Mouse (Mus musculus): ENCODE data around the gene Kcnmb4. TPM values are rescaled to one million over a fixed set of nuclear protein-coding genes. Genes with fewer than 3 reads are reported as not detected.

Gene Kcnmb4
- total RNA-seq (2012; rRNA removed): 1.8 and 2.4 TPM in 2 replicates

DNA sequence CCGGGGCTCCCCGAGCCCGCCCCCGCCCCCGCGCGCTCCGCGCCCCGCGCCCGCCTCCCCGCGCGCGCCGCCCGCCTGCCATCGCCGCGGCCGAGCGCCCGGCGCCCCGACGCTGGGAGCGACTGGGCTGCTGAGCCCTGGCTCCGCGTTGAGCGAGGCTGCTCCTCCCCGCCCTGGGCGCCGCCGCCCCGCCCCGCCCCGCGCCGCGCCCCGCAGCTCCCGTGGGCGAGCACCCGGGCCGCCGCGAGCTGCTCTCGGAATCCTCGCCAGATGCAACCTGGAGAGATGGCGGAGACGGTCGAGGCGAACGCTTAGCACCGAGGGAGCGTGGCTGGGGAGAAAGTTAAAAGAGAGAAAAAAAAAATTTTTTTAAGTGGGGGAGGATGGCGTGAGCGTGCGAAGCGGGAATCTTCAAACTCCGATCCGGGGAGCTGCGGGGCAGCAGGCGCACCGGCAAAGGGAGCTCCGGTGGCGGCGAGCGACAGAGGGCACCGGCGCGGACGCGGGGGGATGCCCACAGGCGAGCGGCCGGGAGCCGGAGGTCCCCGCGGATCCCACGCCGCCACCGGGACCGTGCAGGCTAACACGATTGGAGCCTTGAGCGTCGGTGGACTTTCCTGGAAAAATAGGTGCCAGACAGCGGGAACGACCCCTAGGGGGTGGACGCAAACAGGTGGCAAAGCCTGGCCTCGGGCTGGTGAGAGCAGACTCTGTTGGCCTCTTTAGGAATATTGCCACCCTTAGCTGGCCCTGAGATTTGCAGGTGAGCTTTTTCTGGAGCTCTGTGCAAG lies at the start of gene Kcnmb4:
TSS of gene Kcnmb4 (minus strand) at position 120 of the 791 bp plus-strand sequence.
- Histone ChIP-seq H3K9ac (ENCODE audit: insufficient read depth, low read depth, low read length, poor library complexity, severe bottlenecking) (peak within 1 kb of the TSS; percentile 66), H3K4me1 (ENCODE audit: control insufficient read depth in 2 of 2, insufficient read depth in 2 of 2, low read length in 2 of 2, poor library complexity in 1 of 2) (no peaks in the 10 kb centered on the region), H3K9me3 (ENCODE audit: control insufficient read depth, insufficient read depth, low read depth, low read length) (no peaks in the 10 kb centered on the region), H3K36me3 (ENCODE audit: control insufficient read depth, insufficient read depth, low read length, poor library complexity, severe bottlenecking) (no peaks in the 10 kb centered on the region), H3K4me3 (ENCODE audit: insufficient read depth in 1 of 2, low read depth in 1 of 2, low read length in 2 of 2, poor library complexity in 1 of 2, severe bottlenecking in 1 of 2) (peak within 1 kb of the TSS; percentile 63 to 87), H3K27ac (ENCODE audit: insufficient read depth, low read depth, low read length, poor library complexity, severe bottlenecking) (no peak within 1 kb of the TSS)
- TF ChIP-seq HCFC1 (IDR thresholded peaks at IDR 0.05; ENCODE audit: borderline replicate concordance, insufficient read depth, low read length): no peak
- TF ChIP-seq ZNF384 (IDR thresholded peaks at IDR 0.05; ENCODE audit: low read depth, low read length): 0 out of 2 replicates have a peak, but pooled peaks have one; percentile 6
- DNase-seq (ENCODE audit: low read depth, low spot score): no peak
- in situ Hi-C loops (cut with MboI; ENCODE audit: low sequenced_read_pairs in 2 of 2, unreplicated experiment in 2 of 2): no loop called here

DNA sequence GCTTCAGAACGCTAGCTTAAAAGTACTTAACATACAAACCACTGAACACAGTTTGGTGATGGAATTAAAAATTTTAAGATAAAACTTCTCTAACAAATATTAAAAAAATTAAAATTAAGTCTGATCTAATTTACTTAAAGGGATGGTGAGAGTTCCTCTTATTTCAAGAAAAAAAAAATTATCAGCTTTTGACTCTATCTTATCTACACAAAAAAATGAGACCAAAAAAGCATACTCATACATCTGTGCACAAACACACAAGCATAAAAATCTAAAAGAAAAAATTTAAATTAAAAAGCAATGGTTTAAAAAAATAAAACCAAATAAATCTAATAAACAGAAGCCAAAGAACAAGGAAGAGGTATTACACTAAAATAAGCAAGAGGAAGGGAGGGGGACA lies 45.9 kb upstream of the Kcnmb4 start:
- in situ Hi-C loops (cut with MboI; ENCODE audit: low sequenced_read_pairs in 2 of 2, unreplicated experiment in 2 of 2): no loop called here
- no peak overlapping the region for H3K27ac ChIP-seq (ENCODE audit: insufficient read depth, low read depth, low read length, poor library complexity, severe bottlenecking)
- H3K36me3 ChIP-seq (ENCODE audit: control insufficient read depth, insufficient read depth, low read length, poor library complexity, severe bottlenecking): no peaks in the 10 kb centered on the region; the same call in 1 of the 2 replicates
- no peaks in the 10 kb centered on the region for H3K9me3 ChIP-seq (ENCODE audit: control insufficient read depth, insufficient read depth, low read depth, low read length)
- no peaks in the 10 kb centered on the region for H3K4me1 ChIP-seq (ENCODE audit: control insufficient read depth in 2 of 2, insufficient read depth in 2 of 2, low read length in 2 of 2, poor library complexity in 1 of 2)
- H3K4me3 ChIP-seq (ENCODE audit: insufficient read depth in 1 of 2, low read depth in 1 of 2, low read length in 2 of 2, poor library complexity in 1 of 2, severe bottlenecking in 1 of 2): no peak overlapping the region
- TF ChIP-seq ZC3H11A (IDR thresholded peaks at IDR 0.05; ENCODE audit: borderline replicate concordance, low read depth, low read length) (no peak), ZNF384 (IDR thresholded peaks at IDR 0.05; ENCODE audit: low read depth, low read length) (no peak), CHD2 (IDR thresholded peaks at IDR 0.05; ENCODE audit: low read depth, low read length) (no peak), MAFK (IDR thresholded peaks at IDR 0.05; ENCODE audit: insufficient read depth, low read depth, low read length) (no peak), HCFC1 (IDR thresholded peaks at IDR 0.05; ENCODE audit: borderline replicate concordance, insufficient read depth, low read length) (no peak)
- no peak overlapping the region for H3K9ac ChIP-seq (ENCODE audit: insufficient read depth, low read depth, low read length, poor library complexity, severe bottlenecking)
- no peak for DNase-seq (ENCODE audit: low read depth, low spot score)

DNA sequence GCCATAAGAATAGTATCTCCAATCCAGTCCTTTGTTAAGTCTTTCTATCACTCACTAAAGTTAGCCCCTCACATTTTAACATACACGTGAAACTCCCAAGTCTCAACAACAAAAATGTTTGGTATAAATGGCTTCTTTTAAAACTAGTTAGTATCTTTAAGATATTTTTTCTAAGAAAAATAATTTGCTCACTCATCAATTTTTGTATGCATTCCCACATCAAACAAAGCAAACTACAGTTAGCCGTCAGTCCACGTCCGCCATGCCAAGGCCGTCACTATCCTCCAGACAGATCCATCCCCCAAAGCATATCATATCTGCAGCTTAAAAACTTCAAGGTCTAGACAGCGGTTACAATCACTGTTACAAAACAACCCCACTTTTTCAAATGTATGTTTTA lies 41.9 kb upstream of the Kcnmb4 start:
- in situ Hi-C loops (cut with MboI; ENCODE audit: low sequenced_read_pairs in 2 of 2, unreplicated experiment in 2 of 2): no loop called here
- TF ChIP-seq CHD2 (IDR thresholded peaks at IDR 0.05; ENCODE audit: low read depth, low read length) (no peak), MAFK (IDR thresholded peaks at IDR 0.05; ENCODE audit: insufficient read depth, low read depth, low read length) (peak; percentile 56; the same call in 1 of the 2 replicates), ZNF384 (IDR thresholded peaks at IDR 0.05; ENCODE audit: low read depth, low read length) (no peak), HCFC1 (IDR thresholded peaks at IDR 0.05; ENCODE audit: borderline replicate concordance, insufficient read depth, low read length) (no peak), ZC3H11A (IDR thresholded peaks at IDR 0.05; ENCODE audit: borderline replicate concordance, low read depth, low read length) (no peak)
- Histone ChIP-seq H3K4me3 (ENCODE audit: insufficient read depth in 1 of 2, low read depth in 1 of 2, low read length in 2 of 2, poor library complexity in 1 of 2, severe bottlenecking in 1 of 2) (no peak overlapping the region), H3K27ac (ENCODE audit: insufficient read depth, low read depth, low read length, poor library complexity, severe bottlenecking) (no peak overlapping the region), H3K36me3 (ENCODE audit: control insufficient read depth, insufficient read depth, low read length, poor library complexity, severe bottlenecking) (no peaks in the 10 kb centered on the region; the same call in 1 of the 2 replicates), H3K9ac (ENCODE audit: insufficient read depth, low read depth, low read length, poor library complexity, severe bottlenecking) (no peak overlapping the region), H3K4me1 (ENCODE audit: control insufficient read depth in 2 of 2, insufficient read depth in 2 of 2, low read length in 2 of 2, poor library complexity in 1 of 2) (peaks cover 6 to 8% of the 10 kb centered on the region in 2 experiments; a peak in 3 of 4 replicates), H3K9me3 (ENCODE audit: control insufficient read depth, insufficient read depth, low read depth, low read length) (no peaks in the 10 kb centered on the region)
- no peak for DNase-seq (ENCODE audit: low read depth, low spot score)

DNA sequence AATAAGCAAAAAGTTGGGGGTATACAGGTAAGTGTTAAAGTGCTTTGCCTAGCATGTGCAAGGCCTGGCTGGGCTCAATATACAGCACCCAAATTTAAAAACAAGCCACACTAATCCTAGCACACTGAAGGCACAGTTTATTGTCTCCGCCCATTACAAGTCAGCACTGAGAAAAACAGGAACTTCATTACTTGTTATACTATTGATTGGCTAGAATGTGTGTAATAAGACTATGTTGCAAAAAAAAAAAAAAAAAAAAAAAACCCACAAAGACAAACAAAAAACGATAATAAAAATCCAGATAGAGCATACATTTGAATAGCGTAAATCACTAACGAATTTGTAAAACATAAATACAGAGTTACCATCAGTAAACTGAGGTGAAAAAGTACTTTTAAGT lies 41.5 kb upstream of the Kcnmb4 start:
- in situ Hi-C loops (cut with MboI; ENCODE audit: low sequenced_read_pairs in 2 of 2, unreplicated experiment in 2 of 2): no loop called here
- no peak for DNase-seq (ENCODE audit: low read depth, low spot score)
- Histone ChIP-seq H3K9me3 (ENCODE audit: control insufficient read depth, insufficient read depth, low read depth, low read length) (no peaks in the 10 kb centered on the region), H3K27ac (ENCODE audit: insufficient read depth, low read depth, low read length, poor library complexity, severe bottlenecking) (no peak overlapping the region), H3K9ac (ENCODE audit: insufficient read depth, low read depth, low read length, poor library complexity, severe bottlenecking) (no peak overlapping the region), H3K36me3 (ENCODE audit: control insufficient read depth, insufficient read depth, low read length, poor library complexity, severe bottlenecking) (no peaks in the 10 kb centered on the region; the same call in 1 of the 2 replicates), H3K4me1 (ENCODE audit: control insufficient read depth in 2 of 2, insufficient read depth in 2 of 2, low read length in 2 of 2, poor library complexity in 1 of 2) (peaks cover 6 to 8% of the 10 kb centered on the region in 2 experiments; a peak in 3 of 4 replicates), H3K4me3 (ENCODE audit: insufficient read depth in 1 of 2, low read depth in 1 of 2, low read length in 2 of 2, poor library complexity in 1 of 2, severe bottlenecking in 1 of 2) (no peak overlapping the region)
- TF ChIP-seq ZNF384 (IDR thresholded peaks at IDR 0.05; ENCODE audit: low read depth, low read length): no peak
- TF ChIP-seq HCFC1 (IDR thresholded peaks at IDR 0.05; ENCODE audit: borderline replicate concordance, insufficient read depth, low read length): no peak
- TF ChIP-seq CHD2 (IDR thresholded peaks at IDR 0.05; ENCODE audit: low read depth, low read length): no peak
- no peak for TF ChIP-seq MAFK (IDR thresholded peaks at IDR 0.05; ENCODE audit: insufficient read depth, low read depth, low read length)
- TF ChIP-seq ZC3H11A (IDR thresholded peaks at IDR 0.05; ENCODE audit: borderline replicate concordance, low read depth, low read length): no peak

All from ES-E14 (cell line).